Mouse (Mus musculus): Measurements from ENCODE around the gene Prss44. TPM values are rescaled to one million over a fixed set of nuclear protein-coding genes. Genes with fewer than 3 reads are reported as not detected.
"Not testable (repeated sequence)": the region's sequence is repeated elsewhere in the genome, so short reads cannot be mapped to it uniquely, and the experiment has no call there.

Prss44 gene
- polyA plus RNA-seq, 1 experiment from 2014 or later = not detected

DNA sequence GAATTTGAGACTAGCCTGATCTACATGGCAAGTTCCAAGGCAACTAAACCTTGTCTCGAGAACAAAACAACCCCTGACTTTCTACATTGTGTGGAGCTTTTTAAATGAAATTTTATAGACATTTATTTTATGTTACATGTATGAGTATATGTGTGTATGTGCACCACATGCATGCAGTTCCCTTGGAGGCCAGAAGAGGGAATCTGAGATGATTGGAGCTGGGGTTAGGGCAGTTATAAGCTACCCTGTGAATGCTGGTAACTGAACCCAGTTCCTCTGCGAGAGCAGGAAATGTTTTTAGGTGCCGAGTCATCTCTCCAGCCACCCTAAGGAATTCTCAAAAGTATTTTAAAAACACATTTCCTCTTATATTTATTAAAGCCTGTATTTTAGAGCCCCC is 25.6 kb upstream of the Prss44 start:
- WGBS = 83% methylated on average over 3 of the region's 3 CpGs
- Histone ChIP-seq H3K4me2 (replicated peaks) (no peak overlapping the region), H3K36me3 (no peaks in the 10 kb centered on the region), H3K9ac (no peak overlapping the region), H3K9me3 (replicated peaks) (no peaks in the 10 kb centered on the region), H3K27me3 (no peaks in the 10 kb centered on the region), H3K4me3 (replicated peaks) (no peak overlapping the region), H3K27ac (replicated peaks) (no peak overlapping the region), H3K4me1 (no peaks in the 10 kb centered on the region)
- no peak for ATAC-seq (ENCODE audit: insufficient number of reproducible peaks, low FRiP score, low TSS enrichment, low read depth)

GRCm38 (mm10) chr9:110790462-110790861 is 23.3 kb upstream of the Prss44 start:
- Histone ChIP-seq H3K4me2 (replicated peaks) (no peak overlapping the region), H3K9ac (no peak overlapping the region), H3K4me1 (no peaks in the 10 kb centered on the region), H3K9me3 (replicated peaks) (no peaks in the 10 kb centered on the region), H3K27me3 (no peaks in the 10 kb centered on the region), H3K36me3 (no peaks in the 10 kb centered on the region), H3K4me3 (replicated peaks) (no peak overlapping the region), H3K27ac (replicated peaks) (no peak overlapping the region)
- WGBS = 59% methylated on average over 4 of the region's 4 CpGs
- ATAC-seq (ENCODE audit: insufficient number of reproducible peaks, low FRiP score, low TSS enrichment, low read depth) = no peak

DNA sequence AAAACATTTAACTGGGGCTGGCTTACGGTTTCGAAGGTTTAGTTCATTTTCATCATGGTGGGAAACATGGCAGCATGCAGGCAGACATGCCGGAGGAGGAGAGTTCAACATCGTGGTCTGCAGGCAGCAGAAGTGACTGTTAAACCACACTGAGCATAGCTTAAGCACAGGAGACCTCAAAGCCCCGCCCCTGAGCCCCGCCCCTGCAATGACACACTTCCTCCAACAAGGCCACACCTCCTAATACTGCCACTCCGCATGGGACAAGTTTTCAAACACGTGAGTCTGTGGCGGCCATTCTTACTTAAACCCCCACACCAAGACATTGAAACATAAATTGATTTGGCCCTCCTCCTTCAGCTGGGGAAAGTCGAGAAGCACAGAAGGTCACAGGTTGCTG is 16.8 kb upstream of the Prss44 start:
- ATAC-seq (ENCODE audit: insufficient number of reproducible peaks, low FRiP score, low TSS enrichment, low read depth) = no peak
- no peak overlapping the region for H3K27ac ChIP-seq (replicated peaks)
- no peaks in the 10 kb centered on the region for H3K9me3 ChIP-seq (replicated peaks)
- H3K4me1 ChIP-seq = no peaks in the 10 kb centered on the region
- 84% methylated on average over 10 of the region's 10 CpGs for WGBS
- H3K9ac ChIP-seq = no peak overlapping the region
- no peak overlapping the region for H3K4me2 ChIP-seq (replicated peaks)
- H3K36me3 ChIP-seq = no peaks in the 10 kb centered on the region
- no peaks in the 10 kb centered on the region for H3K27me3 ChIP-seq
- H3K4me3 ChIP-seq (replicated peaks) = no peak overlapping the region

- H3K4me1 ChIP-seq = no peaks in the 10 kb centered on the region
- no peak within 1 kb of the TSS for H3K9ac ChIP-seq
- H3K4me3 ChIP-seq (replicated peaks) = no peak within 1 kb of the TSS
- ATAC-seq (ENCODE audit: insufficient number of reproducible peaks, low FRiP score, low TSS enrichment, low read depth) = no peak
- no peak within 1 kb of the TSS for H3K27ac ChIP-seq (replicated peaks)
- H3K36me3 ChIP-seq = no peaks in the 10 kb centered on the region
- no peak within 1 kb of the TSS for H3K4me2 ChIP-seq (replicated peaks)
- H3K9me3 ChIP-seq (replicated peaks) = no peaks in the 10 kb centered on the region
- no peaks in the 10 kb centered on the region for H3K27me3 ChIP-seq
- WGBS = 91% methylated on average over 14 of the region's 14 CpGs
Observed at GRCm38 (mm10) chr9:110797866-110798265, 15.9 kb upstream of the Prss44 start, which contains the start of gene Prss42. Gene Prss42, plus strand, starts transcription at chr9:110798166.

- Histone ChIP-seq H3K4me1 (no peaks in the 10 kb centered on the region), H3K27ac (replicated peaks) (no peak overlapping the region)
Observed at GRCm38 (mm10) chr9:110800834-110801479, 12.8 kb upstream of the Prss44 start.

DNA sequence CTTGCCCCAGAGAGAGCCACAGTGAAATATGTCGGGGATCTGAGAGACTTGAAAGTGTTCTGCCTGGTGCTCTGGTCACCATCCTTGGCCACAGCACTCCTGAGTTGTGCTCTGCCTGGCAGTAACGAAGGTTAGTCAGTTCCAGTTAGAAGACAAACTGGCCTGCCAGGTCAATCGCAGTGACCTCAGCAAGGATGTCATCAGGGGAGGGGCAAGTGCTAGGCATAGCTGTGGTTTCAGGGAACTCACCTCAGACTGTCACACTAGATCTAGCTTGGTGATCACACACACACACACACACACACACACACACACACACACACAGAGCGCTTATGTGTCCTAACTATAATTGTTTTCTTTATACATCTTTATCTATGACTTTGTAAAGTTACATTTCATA is 10.5 kb upstream of the Prss44 start:
- H3K27me3 ChIP-seq = no peaks in the 10 kb centered on the region
- no peak overlapping the region for H3K4me3 ChIP-seq (replicated peaks)
- H3K4me2 ChIP-seq (replicated peaks) = no peak overlapping the region
- ATAC-seq (ENCODE audit: insufficient number of reproducible peaks, low FRiP score, low TSS enrichment, low read depth) = no peak
- no peaks in the 10 kb centered on the region for H3K4me1 ChIP-seq
- no peak overlapping the region for H3K27ac ChIP-seq (replicated peaks)
- H3K9ac ChIP-seq = no peak overlapping the region
- no peaks in the 10 kb centered on the region for H3K36me3 ChIP-seq
- H3K9me3 ChIP-seq (replicated peaks) = no peaks in the 10 kb centered on the region
- WGBS = 62% methylated on average over 4 of the region's 4 CpGs

More at GRCm38 (mm10) chr9:110800834-110801479, 12.8 kb upstream of the Prss44 start:
- Histone ChIP-seq H3K27me3 (no peaks in the 10 kb centered on the region), H3K4me3 (replicated peaks) (no peak overlapping the region), H3K36me3 (no peaks in the 10 kb centered on the region), H3K4me2 (replicated peaks) (no peak overlapping the region), H3K9me3 (replicated peaks) (no peaks in the 10 kb centered on the region), H3K9ac (no peak overlapping the region)
- ATAC-seq (ENCODE audit: insufficient number of reproducible peaks, low FRiP score, low TSS enrichment, low read depth) = no peak
- 88% methylated on average over 8 of the region's 8 CpGs for WGBS

DNA sequence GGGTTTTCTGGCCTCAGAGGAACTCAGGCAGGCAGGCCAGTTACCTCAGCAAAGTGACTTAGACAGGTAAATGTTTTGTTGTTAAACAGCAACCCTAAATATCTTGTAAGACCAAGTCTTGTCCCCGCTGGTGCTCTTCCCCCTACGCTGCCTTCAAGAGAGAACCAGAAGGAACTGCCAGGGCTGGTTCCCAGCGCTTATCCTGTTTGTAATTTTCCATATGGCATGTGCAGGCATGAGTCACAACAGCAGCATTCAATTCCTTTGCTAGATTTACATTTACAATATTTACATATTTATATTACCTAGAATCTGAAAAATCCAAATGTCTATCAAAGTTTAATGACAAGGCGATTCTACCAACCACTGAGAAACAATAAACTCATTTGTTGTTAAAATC is 3.7 kb upstream of the Prss44 start:
- no peak overlapping the region for H3K9ac ChIP-seq
- no peak overlapping the region for H3K4me2 ChIP-seq (replicated peaks)
- no peaks in the 10 kb centered on the region for H3K27me3 ChIP-seq
- H3K4me1 ChIP-seq = 0 out of 2 replicates have a peak, but pooled peaks cover 2% of the 10 kb centered on the region
- ATAC-seq (ENCODE audit: insufficient number of reproducible peaks, low FRiP score, low TSS enrichment, low read depth) = no peak
- no peaks in the 10 kb centered on the region for H3K36me3 ChIP-seq
- no peak overlapping the region for H3K27ac ChIP-seq (replicated peaks)
- H3K9me3 ChIP-seq (replicated peaks) = no peaks in the 10 kb centered on the region
- no peak overlapping the region for H3K4me3 ChIP-seq (replicated peaks)
- 62% methylated on average over 4 of the region's 4 CpGs for WGBS

DNA sequence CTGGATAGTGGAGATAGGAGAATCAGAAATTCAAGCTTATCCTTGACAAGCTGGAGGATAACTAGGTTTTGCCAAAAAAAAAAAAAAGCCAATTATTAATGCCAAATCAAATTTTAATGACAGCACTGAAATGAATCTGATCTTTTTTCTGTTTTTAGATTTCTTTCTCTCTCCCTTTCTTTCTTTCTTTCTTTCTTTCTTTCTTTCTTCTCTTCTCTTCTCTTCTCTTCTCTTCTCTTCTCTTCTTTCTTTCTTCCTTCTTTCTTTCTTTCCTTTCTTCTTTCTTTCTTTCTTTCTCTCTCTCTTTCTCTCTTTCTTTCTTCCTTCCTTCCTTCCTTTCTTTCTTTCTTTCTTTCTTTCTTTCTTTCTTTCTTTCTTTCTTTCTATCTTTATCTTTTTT is 6.8 kb downstream of the Prss44 start:
- ATAC-seq (ENCODE audit: insufficient number of reproducible peaks, low FRiP score, low TSS enrichment, low read depth); H3K4me2 ChIP-seq (replicated peaks); H3K9me3 ChIP-seq (replicated peaks); H3K4me3 ChIP-seq (replicated peaks); H3K27me3 ChIP-seq; H3K27ac ChIP-seq (replicated peaks); H3K9ac ChIP-seq; H3K4me1 ChIP-seq; H3K36me3 ChIP-seq: not testable (repeated sequence)

GRCm38 (mm10) chr9:110821436-110821835 is 7.6 kb downstream of the Prss44 start:
- Histone ChIP-seq H3K27me3 (no peaks in the 10 kb centered on the region; the same call in none of the 2 replicates), H3K27ac (replicated peaks) (no peak overlapping the region), H3K4me3 (replicated peaks) (no peak overlapping the region), H3K9me3 (replicated peaks) (no peaks in the 10 kb centered on the region), H3K36me3 (no peaks in the 10 kb centered on the region), H3K4me1 (0 out of 2 replicates have a peak, but pooled peaks cover 3% of the 10 kb centered on the region), H3K9ac (no peak overlapping the region), H3K4me2 (replicated peaks) (no peak overlapping the region)
- no peak for ATAC-seq (ENCODE audit: insufficient number of reproducible peaks, low FRiP score, low TSS enrichment, low read depth)
- WGBS = 81% methylated on average over 7 of the region's 7 CpGs

DNA sequence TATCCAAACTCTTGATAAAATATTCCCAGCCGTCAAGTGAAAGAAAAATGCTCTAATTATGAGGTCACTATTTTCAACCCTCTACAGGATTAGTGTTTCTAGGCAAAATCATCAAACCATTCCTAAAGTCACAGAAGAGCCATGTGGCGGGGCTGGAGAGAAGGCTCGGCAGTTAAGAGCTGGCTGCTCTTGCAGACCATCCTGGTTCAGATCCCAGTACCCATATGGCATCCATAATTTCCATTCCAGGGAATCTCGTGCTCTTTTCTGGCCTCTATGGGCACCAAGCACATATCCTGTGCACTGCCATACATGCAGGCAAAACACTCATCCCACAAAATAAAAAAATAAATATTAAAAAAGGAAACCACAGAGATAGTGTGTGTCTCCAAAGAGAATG is 11.6 kb downstream of the Prss44 start:
- Histone ChIP-seq H3K4me1 (0 out of 2 replicates have a peak, but pooled peaks cover 3% of the 10 kb centered on the region), H3K27ac (replicated peaks) (0 out of 2 replicates have a peak overlapping the region, but pooled peaks have one; percentile 7), H3K36me3 (no peaks in the 10 kb centered on the region), H3K4me2 (replicated peaks) (no peak overlapping the region), H3K9me3 (replicated peaks) (no peaks in the 10 kb centered on the region), H3K27me3 (peaks cover 6% of the 10 kb centered on the region), H3K9ac (no peak overlapping the region), H3K4me3 (replicated peaks) (no peak overlapping the region)
- no peak for ATAC-seq (ENCODE audit: insufficient number of reproducible peaks, low FRiP score, low TSS enrichment, low read depth)
- 55% methylated on average over 4 of the region's 4 CpGs for WGBS

DNA sequence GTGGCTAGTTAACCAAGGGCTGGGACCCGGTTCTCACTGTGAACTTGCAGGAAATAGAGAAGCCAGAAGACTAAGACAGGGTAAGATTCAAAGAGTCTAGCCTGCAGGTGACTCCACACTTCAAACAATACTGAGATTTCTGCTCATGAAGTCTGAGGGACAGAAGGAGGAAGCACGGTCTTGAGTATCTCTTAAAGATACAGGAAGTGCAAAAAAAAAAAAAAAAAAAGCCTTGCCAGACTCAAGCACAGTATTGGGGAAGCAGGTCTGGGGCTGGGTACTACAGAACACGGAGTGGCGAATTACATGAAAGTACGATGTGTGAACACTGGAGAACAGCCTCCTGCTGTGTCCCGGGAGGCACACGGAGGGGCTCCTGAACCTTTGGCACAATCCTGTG is 12.0 kb downstream of the Prss44 start:
- 61% methylated on average over 7 of the region's 7 CpGs for WGBS
- H3K36me3 ChIP-seq = no peaks in the 10 kb centered on the region
- no peak overlapping the region for H3K4me2 ChIP-seq (replicated peaks)
- no peaks in the 10 kb centered on the region for H3K9me3 ChIP-seq (replicated peaks)
- no peak overlapping the region for H3K9ac ChIP-seq
- H3K4me3 ChIP-seq (replicated peaks) = no peak overlapping the region
- H3K27ac ChIP-seq (replicated peaks) = 0 out of 2 replicates have a peak overlapping the region, but pooled peaks have one; percentile 7
- 0 out of 2 replicates have a peak, but pooled peaks cover 3% of the 10 kb centered on the region for H3K4me1 ChIP-seq
- no peak for ATAC-seq (ENCODE audit: insufficient number of reproducible peaks, low FRiP score, low TSS enrichment, low read depth)
- H3K27me3 ChIP-seq = peaks cover 6% of the 10 kb centered on the region

GRCm38 (mm10) chr9:110826390-110826789 is 12.6 kb downstream of the Prss44 start, which contains the start of gene Prss43:
Gene Prss43, plus strand, starts transcription at chr9:110826690.
- H3K27me3 ChIP-seq = peaks cover 6% of the 10 kb centered on the region
- no peak within 1 kb of the TSS for H3K4me2 ChIP-seq (replicated peaks)
- H3K36me3 ChIP-seq = no peaks in the 10 kb centered on the region
- H3K9me3 ChIP-seq (replicated peaks) = no peaks in the 10 kb centered on the region
- H3K9ac ChIP-seq = no peak within 1 kb of the TSS
- H3K27ac ChIP-seq (replicated peaks) = 0 out of 2 replicates have a peak within 1 kb of the TSS, but pooled peaks have one; percentile 7
- ATAC-seq (ENCODE audit: insufficient number of reproducible peaks, low FRiP score, low TSS enrichment, low read depth) = no peak
- 0 out of 2 replicates have a peak, but pooled peaks cover 3% of the 10 kb centered on the region for H3K4me1 ChIP-seq
- 62% methylated on average over 3 of the region's 3 CpGs for WGBS
- no peak within 1 kb of the TSS for H3K4me3 ChIP-seq (replicated peaks)
